Mouse (Mus musculus) embryonic facial prominence, embryonic 14.5 days (tissue): Measurements from ENCODE around the gene Zfp94. TPM values are rescaled to one million over a fixed set of nuclear protein-coding genes. Genes with fewer than 3 reads are reported as not detected.

Experiments
- ATAC-seq: fragments of 200-750 bp; cut with Nextera tagmentation; 2 replicates; pipeline ENCODE4 v1.8.0; 2017; ENCODE audit warnings: low read depth, moderate number of reproducible peaks, moderate TSS enrichment
- DNase-seq: peaks from one replicate; pipeline ENCODE4 v3.0.0-alpha.2; 2015; ENCODE audit warnings: low spot score
- H3K27ac ChIP-seq: fragments of 300-500 bp; sonication (generic); replicated peaks from 2 replicates; pipeline ENCODE4 v1.5.1; 2014; ENCODE audit warnings: low read depth, mild to moderate bottlenecking, low read length, moderate library complexity
- H3K27me3 ChIP-seq: fragments of 300-500 bp; sonication (generic); replicated peaks from 2 replicates; pipeline ENCODE4 v1.6.1; 2014; ENCODE audit warnings: low read length; ENCODE audit not compliant: control insufficient read depth, insufficient read depth
- H3K36me3 ChIP-seq: fragments of 300-500 bp; sonication (generic); 2 replicates; pipeline ENCODE4 v1.6.1; 2014; ENCODE audit warnings: low read length, mixed read lengths; ENCODE audit not compliant: control insufficient read depth, insufficient read depth
- H3K4me1 ChIP-seq: fragments of 300-500 bp; sonication (generic); 2 replicates; pipeline ENCODE4 v1.6.1; 2014; ENCODE audit warnings: antibody characterized with exemption, low read length; ENCODE audit not compliant: control insufficient read depth, insufficient read depth
- H3K4me2 ChIP-seq: fragments of 300-500 bp; sonication (generic); 2 replicates; pipeline ENCODE4 v1.6.1; 2014; ENCODE audit warnings: low read depth, mild to moderate bottlenecking, low read length, moderate library complexity, mixed read lengths
- H3K4me3 ChIP-seq: fragments of 300-500 bp; sonication (generic); 2 replicates; pipeline ENCODE4 v1.5.1; 2014; ENCODE audit warnings: low read depth, mild to moderate bottlenecking, low read length
- H3K9ac ChIP-seq: fragments of 300-500 bp; sonication (generic); 2 replicates; pipeline ENCODE4 v1.6.1; 2014; ENCODE audit warnings: low read depth, mild to moderate bottlenecking, low read length, moderate library complexity, mixed read lengths
- H3K9me3 ChIP-seq: fragments of 300-500 bp; sonication (generic); 2 replicates; pipeline ENCODE4 v1.6.1; 2016; ENCODE audit warnings: low read length; ENCODE audit not compliant: control insufficient read depth
- WGBS: fragments of 180-500 bp; shearing (Covaris S2); extraction: QIAGEN DNeasy Blood & Tissue Kit; methylation state at CpG from one replicate; pipeline ENCODE4 v1.1.7; 2014; 5-methylcytosine and 5-hydroxymethylcytosine counted together
- polyA plus RNA-seq: library from polyadenylated mRNA; unstranded; fragments of >200 nt; fragmentation: Nextera tagmentation; extraction: Ambion mirVana; gene quantifications from 2 replicates; pipeline ENCODE4 v1.2.1, GENCODE M21; 2014

Gene Zfp94
- polyA plus RNA-seq, 1 experiment from 2014 or later: 8.5 TPM

GRCm38 (mm10) chr7:24325675-24326128 lies 9.2 kb upstream of the Zfp94 start:
- H3K36me3 ChIP-seq: no peaks in the 10 kb centered on the region
- peak overlapping the region; percentile 59 for H3K9ac ChIP-seq
- peak overlapping the region; percentile 31 for H3K4me3 ChIP-seq
- no peaks in the 10 kb centered on the region for H3K27me3 ChIP-seq
- DNase-seq (peak; percentile 66), ATAC-seq (peak; percentile 71; the same call in 1 of the 2 replicates)
- 0 out of 2 replicates have a peak, but pooled peaks cover 8% of the 10 kb centered on the region for H3K4me1 ChIP-seq
- peak overlapping the region; percentile 55 for H3K27ac ChIP-seq
- WGBS: 5% methylated on average over 12 of the region's 13 CpGs
- peaks cover 12% of the 10 kb centered on the region for H3K9me3 ChIP-seq
- H3K4me2 ChIP-seq: peak overlapping the region; percentile 61

GRCm38 (mm10) chr7:24325197-24325596 lies 8.7 kb upstream of the Zfp94 start:
- ATAC-seq (0 out of 2 replicates have a peak, but pooled peaks have one; percentile 62), DNase-seq (peak; percentile 36)
- peaks cover 12% of the 10 kb centered on the region for H3K9me3 ChIP-seq
- H3K27me3 ChIP-seq: no peaks in the 10 kb centered on the region
- peak overlapping the region; percentile 31 for H3K4me3 ChIP-seq
- 85% methylated on average over 6 of the region's 6 CpGs for WGBS
- H3K36me3 ChIP-seq: no peaks in the 10 kb centered on the region
- H3K4me1 ChIP-seq: 0 out of 2 replicates have a peak, but pooled peaks cover 8% of the 10 kb centered on the region
- H3K4me2 ChIP-seq: peak overlapping the region; percentile 61
- H3K27ac ChIP-seq: 0 out of 2 replicates have a peak overlapping the region, but pooled peaks have one; percentile 55
- no peak overlapping the region for H3K9ac ChIP-seq

GRCm38 (mm10) chr7:24322593-24322992 lies 6.1 kb upstream of the Zfp94 start:
- ATAC-seq (no peak), DNase-seq (no peak)
- H3K4me2 ChIP-seq: no peak overlapping the region
- peaks cover 12% of the 10 kb centered on the region for H3K9me3 ChIP-seq
- H3K4me3 ChIP-seq: no peak overlapping the region
- no peak overlapping the region for H3K27ac ChIP-seq
- no peak overlapping the region for H3K9ac ChIP-seq
- H3K27me3 ChIP-seq: no peaks in the 10 kb centered on the region
- WGBS: 74% methylated on average over 4 of the region's 4 CpGs
- H3K4me1 ChIP-seq: 0 out of 2 replicates have a peak, but pooled peaks cover 8% of the 10 kb centered on the region
- H3K36me3 ChIP-seq: no peaks in the 10 kb centered on the region

- H3K4me2 ChIP-seq: no peak overlapping the region
- H3K4me3 ChIP-seq: no peak overlapping the region
- H3K27ac ChIP-seq: no peak overlapping the region
- H3K9ac ChIP-seq: no peak overlapping the region
- H3K4me1 ChIP-seq: no peaks in the 10 kb centered on the region
- ATAC-seq: no peak
- WGBS: 46% methylated on average over 6 of the region's 6 CpGs
- H3K36me3 ChIP-seq: no peaks in the 10 kb centered on the region
- peak; percentile 30 for DNase-seq
- H3K27me3 ChIP-seq: no peaks in the 10 kb centered on the region
- peaks cover 3% of the 10 kb centered on the region for H3K9me3 ChIP-seq
Measured at GRCm38 (mm10) chr7:24318942-24319341, 2.5 kb upstream of the Zfp94 start.

GRCm38 (mm10) chr7:24315726-24316566 lies 520 bp downstream of the Zfp94 start:
- DNase-seq (no peak), ATAC-seq (peak; percentile 56; the same call in 1 of the 2 replicates)
- Histone ChIP-seq H3K9ac (peak overlapping the region; percentile 85), H3K4me2 (peak overlapping the region; percentile 61), H3K27me3 (no peaks in the 10 kb centered on the region), H3K9me3 (no peaks in the 10 kb centered on the region), H3K4me3 (peak overlapping the region; percentile 70), H3K27ac (peak overlapping the region; percentile 84), H3K36me3 (peaks cover 14% of the 10 kb centered on the region), H3K4me1 (no peaks in the 10 kb centered on the region)
- 26% methylated on average over 29 of the region's 29 CpGs for WGBS

GRCm38 (mm10) chr7:24300771-24301282 lies 15.6 kb downstream of the Zfp94 start, which contains the start of gene Zfp61:
Gene Zfp61, minus strand, starts transcription at chr7:24301232.
- DNase-seq: peak; percentile 93
- peak; percentile 80 for ATAC-seq
- Histone ChIP-seq H3K27me3 (no peaks in the 10 kb centered on the region), H3K36me3 (peaks cover 47% of the 10 kb centered on the region), H3K27ac (peak within 1 kb of the TSS; percentile 98), H3K4me2 (peak within 1 kb of the TSS; percentile 91), H3K4me1 (peaks cover 9% of the 10 kb centered on the region; the same call in 1 of the 2 replicates), H3K4me3 (peak within 1 kb of the TSS; percentile 72), H3K9me3 (no peaks in the 10 kb centered on the region), H3K9ac (peak within 1 kb of the TSS; percentile 66)
- WGBS: under 1% methylated on average over 13 of the region's 13 CpGs

GRCm38 (mm10) chr7:24299823-24300481 lies 16.5 kb downstream of the Zfp94 start:
- H3K27me3 ChIP-seq: no peaks in the 10 kb centered on the region
- peak overlapping the region; percentile 66 for H3K9ac ChIP-seq
- peak overlapping the region; percentile 91 for H3K4me2 ChIP-seq
- H3K9me3 ChIP-seq: no peaks in the 10 kb centered on the region
- DNase-seq (peak; percentile 64), ATAC-seq (peak; percentile 15)
- under 1% methylated on average over 18 of the region's 18 CpGs for WGBS
- peaks cover 9% of the 10 kb centered on the region; the same call in 1 of the 2 replicates for H3K4me1 ChIP-seq
- peaks cover 56% of the 10 kb centered on the region for H3K36me3 ChIP-seq
- H3K4me3 ChIP-seq: peak overlapping the region; percentile 72
- peak overlapping the region; percentile 98 for H3K27ac ChIP-seq

GRCm38 (mm10) chr7:24298973-24299708 lies 17.3 kb downstream of the Zfp94 start:
- no peaks in the 10 kb centered on the region for H3K27me3 ChIP-seq
- H3K4me3 ChIP-seq: peak overlapping the region; percentile 72
- peak overlapping the region; percentile 98 for H3K27ac ChIP-seq
- peak; percentile 98 for DNase-seq
- peak overlapping the region; percentile 83 for H3K9ac ChIP-seq
- peak; percentile 91 for ATAC-seq
- 1% methylated on average over 33 of the region's 47 CpGs for WGBS
- peaks cover 59% of the 10 kb centered on the region for H3K36me3 ChIP-seq
- peak overlapping the region; percentile 91 for H3K4me2 ChIP-seq
- H3K4me1 ChIP-seq: peaks cover 9% of the 10 kb centered on the region; the same call in 1 of the 2 replicates
- H3K9me3 ChIP-seq: no peaks in the 10 kb centered on the region
